Mouse (Mus musculus): ENCODE data around the gene Gm42878. TPM values are rescaled to one million over a fixed set of nuclear protein-coding genes. Genes with fewer than 3 reads are reported as not detected.
"Not testable (repeated sequence)": the region's sequence is repeated elsewhere in the genome, so short reads cannot be mapped to it uniquely, and the experiment has no call there.

The Gm42878 gene
- total RNA-seq, 2 experiments from 2014 or later, result 0.64 TPM; not detected in 1

DNA sequence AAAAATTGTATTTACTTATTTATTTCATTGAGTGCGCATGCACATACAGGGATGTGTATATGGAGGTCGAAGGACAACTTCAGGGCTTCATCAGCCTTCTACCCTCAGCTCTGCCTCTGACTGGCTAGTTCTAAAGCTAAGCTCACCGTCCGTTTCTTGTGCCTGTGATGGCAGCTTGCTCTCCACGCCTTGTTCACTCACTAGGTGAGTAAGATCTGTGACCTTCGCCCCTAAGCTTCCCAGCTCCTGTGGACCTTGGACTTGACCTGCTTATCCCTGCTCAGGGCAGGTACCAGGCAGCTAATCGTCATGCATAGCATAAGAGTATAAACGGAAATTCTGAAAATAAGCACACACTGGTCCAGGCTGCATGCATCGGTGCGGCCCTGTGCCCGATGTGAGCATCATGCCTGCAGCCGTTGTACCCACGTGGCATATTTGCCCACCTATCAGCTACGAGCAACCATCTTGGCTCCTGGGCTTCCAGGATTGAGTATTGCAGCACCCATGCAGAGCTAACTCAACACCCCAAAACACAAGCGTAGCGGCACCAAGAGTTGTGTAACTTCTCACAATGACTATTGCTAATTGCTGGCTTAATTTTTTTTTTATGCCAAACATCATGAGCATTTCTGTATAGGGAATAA is 20.9 kb upstream of the Gm42878 start:
- no peak for DNase-seq (ENCODE audit: low spot score in 2 of 2)

DNA sequence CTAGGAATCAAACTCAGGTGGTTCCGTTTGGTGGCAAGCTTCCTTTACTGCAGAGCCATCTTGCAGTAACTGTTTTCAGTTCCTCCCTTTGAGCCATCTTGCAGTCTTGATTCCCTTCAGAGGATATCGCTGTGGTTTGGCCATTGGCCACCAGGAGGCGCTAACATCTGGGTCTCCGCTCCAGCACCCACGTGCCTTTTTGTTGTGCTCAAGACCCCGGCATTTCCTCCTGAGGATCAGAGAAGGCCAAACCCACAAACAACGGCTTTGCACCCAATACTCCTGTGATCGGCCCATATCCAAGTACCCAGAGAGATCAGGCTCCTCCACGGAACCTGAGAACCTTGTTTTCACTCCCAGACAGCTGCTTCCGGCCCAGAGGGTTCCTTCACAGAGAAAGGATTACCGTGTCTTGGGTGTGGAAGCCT is 19.2 kb upstream of the Gm42878 start:
- DNase-seq (ENCODE audit: low spot score in 2 of 2), result peak; percentile 91 to 93

DNA sequence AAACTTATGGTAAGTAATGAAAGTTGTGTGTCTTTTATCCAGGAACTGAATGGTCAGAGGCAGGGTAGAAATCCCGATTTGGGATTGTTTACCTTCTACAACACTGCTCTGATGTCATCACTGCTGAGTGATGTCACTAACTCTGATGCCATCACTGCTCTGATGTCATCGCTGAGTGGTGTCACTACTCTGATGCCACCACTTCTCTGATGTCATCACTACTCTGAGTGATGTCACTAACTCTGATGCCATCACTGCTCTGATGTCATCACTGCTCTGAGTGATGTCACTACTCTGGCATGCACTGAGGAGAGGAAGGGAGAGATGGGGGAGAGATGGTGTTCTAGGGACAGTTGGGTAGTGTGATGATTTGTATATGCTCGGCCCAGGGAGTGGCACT is 17.2 kb upstream of the Gm42878 start:
- no peak for DNase-seq (ENCODE audit: low spot score in 2 of 2)

DNA sequence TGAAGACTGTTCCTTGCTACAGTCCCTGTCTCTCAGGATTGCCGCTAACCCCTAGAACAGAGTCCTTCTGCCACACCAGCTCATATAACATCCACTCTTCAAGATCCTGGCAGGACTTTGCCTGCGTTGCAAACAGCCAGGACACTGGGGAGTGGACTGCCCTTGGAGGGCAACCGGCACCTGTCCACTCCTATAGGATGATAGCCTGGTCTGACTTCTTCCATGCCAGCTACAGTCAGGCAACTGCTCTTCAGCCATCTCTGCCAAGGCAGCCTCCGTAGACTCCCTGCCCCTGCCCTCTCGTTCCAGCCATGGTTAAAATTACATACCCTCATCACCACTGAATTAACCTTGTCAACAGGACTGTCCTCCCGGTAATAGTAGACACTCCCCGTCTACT is 3.9 kb upstream of the Gm42878 start:
- no peak for DNase-seq (ENCODE audit: low spot score in 2 of 2)

DNA sequence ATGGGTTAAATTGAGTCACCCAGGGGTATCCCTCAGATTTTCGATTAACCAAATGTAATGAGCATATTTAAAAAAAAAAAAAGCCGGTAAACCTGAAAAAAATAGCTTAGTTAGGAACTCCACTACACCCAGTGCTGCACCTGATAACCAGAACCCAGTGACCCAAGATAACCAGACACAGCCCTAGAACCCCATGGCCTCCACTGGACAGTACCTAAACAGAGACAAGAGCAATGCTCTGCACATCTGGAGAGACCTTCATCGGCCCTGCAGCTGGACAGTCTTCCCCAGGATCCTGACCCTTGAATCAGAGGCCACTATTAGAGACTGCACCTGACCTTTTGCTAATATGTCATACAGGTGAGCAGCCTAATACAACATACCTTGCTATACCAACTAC is 1.8 kb upstream of the Gm42878 start:
- DNase-seq (ENCODE audit: low spot score in 2 of 2), result no peak

DNA sequence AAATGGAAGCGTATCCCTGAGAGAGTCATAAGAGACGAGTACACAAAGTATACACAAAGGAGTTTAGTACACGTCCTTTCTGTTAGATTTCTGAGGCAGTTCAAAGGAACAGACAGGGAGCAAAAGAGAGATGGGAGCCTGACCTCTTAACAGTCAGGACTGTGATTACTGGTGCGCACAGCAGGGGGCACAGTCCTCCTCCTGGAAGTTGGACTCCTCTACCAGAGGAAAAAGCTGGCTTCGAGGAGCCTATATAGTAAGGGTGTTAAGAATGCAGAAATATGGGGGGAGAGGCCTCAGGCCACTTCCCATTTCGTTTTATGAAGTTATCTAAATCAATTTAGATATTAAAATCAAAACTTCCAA is 1.2 kb upstream of the Gm42878 start:
- peak; percentile 25 to 45 for DNase-seq (ENCODE audit: low spot score in 2 of 2)

DNA sequence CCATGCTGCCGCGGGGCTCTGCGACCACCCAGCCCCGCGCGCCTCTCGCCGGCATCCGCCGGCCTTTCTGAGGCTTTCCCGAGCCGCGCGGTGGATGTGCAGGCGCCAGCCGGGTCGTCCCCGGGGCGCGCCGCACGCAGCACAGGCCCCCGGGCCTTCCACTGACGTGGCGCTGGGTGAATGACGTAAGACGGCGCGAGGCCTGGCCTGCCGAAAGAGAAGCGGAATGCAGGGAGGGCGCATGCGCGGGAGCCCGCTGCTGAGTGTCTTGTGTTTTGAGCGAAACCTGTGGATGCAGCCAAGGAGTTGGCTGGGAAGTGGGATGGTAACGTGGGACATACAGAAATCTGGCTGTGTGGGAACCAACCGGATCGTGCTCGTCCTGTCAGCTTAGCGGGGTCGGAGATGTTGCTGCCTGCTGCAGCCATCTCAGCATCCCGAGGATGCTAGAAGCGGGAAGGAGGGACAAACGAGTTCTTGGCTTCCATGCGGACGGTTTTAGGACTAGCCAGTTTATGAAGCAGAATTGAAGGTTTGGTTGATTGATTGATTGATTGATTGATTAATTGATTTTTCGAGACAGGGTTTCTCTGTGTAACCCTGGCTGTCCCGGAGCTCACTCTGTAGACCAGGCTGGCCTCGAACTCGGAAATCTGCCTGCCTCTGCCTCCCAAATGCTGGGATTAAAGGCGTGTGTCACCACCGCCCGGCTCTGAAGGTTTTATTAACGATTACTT is 679 bp upstream of the Gm42878 start, which contains the start of gene Mapkapk5:
Gene Mapkapk5, minus strand, starts transcription at position 113 of the 737 bp plus-strand sequence.
- DNase-seq (ENCODE audit: low spot score in 2 of 2), result peak; percentile 99 to 100

DNA sequence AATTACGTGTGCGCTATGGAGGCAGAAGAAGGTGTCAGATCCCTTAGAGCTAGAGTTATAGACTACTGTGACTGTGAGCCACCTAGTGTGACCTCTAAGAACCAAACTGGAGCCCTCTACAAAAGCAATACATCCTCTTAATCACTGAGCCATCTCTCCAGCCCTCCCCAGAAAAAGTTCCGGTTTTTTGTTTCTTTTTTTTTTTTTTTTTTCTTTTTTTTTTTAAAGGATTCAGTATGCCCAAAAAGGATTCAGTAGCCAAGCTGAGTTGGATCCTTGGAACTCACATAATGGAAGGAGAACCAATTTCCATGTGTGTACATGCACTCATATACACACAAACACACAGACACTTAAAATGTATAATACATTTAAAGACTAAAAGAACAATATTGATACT is 1.9 kb downstream of the Gm42878 start:
- no peak for DNase-seq (ENCODE audit: low spot score in 2 of 2)

DNA sequence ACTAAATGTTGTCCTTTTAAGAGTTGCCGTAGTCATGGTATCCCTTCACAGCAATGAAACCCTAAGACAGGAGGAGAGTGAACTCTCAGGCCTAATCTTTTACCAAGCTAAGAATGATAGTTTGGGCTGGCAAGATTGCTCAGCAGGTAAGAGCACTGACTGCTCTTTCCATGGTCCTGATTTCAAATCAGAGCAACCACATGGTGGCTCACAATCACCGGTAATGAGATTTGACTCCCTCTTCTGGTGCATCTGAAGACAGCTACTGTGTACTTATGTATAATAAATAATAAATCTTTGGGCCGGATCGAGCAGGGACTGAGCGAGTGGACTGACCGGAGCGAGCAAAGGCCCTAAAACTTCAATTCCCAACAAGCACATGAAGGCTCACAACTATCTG is 4.0 kb downstream of the Gm42878 start:
- DNase-seq (ENCODE audit: low spot score in 2 of 2), result no peak

DNA sequence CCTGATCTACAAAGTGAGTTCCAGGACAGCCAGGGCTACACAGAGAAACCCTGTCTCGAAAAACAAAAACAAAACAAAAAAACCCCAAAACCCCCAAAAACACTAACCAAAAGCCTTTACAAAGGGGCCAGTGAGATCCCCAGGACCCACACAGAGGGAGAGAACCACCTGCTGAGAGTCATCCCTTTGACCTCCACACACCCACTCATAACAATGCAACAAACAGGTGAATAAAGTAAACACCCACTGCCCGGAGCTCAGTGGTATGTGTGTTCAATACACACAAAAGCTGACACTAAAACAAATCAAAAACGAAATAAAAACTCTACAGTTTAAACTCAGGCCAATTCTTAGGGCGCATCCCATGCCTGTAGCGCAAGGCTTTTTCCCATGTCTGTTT is 5.2 kb downstream of the Gm42878 start:
- no peak for DNase-seq (ENCODE audit: low spot score in 2 of 2)

DNA sequence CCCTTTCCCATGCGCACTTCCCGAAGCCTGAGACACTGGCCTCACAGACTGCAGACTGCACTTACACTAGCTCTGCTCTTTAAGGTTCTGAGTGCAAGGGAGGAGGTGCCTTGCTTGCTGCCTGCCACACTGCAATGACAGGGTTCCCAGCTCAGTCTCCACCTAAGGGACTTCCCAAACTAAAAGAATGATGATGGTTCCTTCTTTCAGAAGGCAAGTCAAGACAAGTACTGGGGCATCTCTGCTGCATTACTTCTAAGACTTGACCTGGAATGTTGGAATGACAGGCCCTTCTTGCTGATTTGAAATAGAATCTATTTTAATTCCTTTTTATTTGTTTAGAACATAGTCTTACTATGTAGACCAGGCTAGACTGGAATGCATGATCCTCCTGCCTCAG is 7.7 kb downstream of the Gm42878 start:
- DNase-seq (ENCODE audit: low spot score in 2 of 2), result no peak

DNA sequence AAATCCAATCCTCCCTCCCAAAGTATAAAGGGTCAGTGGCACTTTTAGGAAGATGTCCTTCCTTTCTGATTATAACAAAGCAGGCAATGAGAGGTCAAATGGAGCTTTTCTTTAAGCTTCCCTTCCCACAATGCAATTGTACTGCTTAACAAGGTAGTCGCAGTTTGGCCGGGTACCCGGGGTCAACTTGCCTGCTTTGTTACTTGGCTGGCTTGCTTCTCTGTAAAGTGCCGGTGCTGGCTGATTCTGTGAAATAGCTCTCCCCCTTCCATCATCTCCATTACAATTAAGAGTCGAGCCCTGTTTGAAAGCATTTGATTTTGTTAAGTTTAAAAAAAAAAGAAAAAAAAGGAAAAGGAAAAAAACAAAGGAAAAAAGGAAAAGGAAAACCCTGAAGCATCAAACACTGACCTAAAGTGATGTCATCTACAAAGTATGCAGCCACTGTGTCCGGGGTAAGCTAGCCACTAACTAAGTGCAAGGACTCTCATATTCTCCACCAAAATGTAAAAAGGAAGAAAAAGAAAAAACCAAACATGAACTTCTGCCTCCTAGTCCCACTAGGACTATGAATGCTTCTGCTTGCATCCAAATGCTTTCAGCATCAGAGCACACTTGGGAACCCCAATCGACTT is 8.2 kb downstream of the Gm42878 start:
- no peak for DNase-seq (ENCODE audit: low spot score in 2 of 2)

DNA sequence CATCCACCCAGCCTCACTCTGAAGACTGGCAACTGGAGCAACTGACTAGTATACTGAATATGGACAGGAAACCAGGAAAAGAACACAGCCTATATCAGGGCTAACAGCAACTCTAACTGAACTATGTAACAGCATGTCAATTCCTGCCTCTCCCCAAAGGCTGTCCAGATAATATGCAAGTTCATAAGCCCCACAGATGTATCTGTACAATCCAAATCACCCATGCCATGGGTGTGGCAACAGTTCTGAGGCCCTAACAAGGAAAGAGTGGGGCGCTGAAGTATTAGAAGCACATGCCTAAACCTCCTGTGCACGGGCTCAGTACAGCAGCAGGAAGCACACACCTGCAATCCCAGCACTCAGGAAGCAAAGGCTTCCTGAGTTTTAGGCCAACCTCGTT is 10.2 kb downstream of the Gm42878 start:
- no peak for DNase-seq (ENCODE audit: low spot score in 2 of 2)

DNA sequence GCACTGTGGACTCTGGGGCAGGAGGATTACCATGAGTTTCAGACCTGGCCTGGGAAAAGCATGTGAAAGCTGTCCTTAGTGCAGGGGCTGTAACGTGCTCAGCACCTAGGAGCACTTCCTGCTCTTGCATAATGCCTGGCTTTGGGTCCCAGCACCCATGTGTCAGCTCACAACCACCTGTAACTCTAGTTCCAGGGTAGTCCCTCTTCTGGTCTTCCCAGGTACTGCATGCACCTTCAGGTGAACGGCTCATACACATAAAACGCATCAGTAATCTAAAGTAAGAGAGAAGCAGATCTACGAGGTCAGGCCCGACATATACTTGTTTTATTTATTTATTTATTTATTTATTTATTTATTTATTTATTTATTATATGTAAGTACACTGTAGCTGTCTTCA is 10.8 kb downstream of the Gm42878 start:
- DNase-seq (ENCODE audit: low spot score in 2 of 2), result no peak

DNA sequence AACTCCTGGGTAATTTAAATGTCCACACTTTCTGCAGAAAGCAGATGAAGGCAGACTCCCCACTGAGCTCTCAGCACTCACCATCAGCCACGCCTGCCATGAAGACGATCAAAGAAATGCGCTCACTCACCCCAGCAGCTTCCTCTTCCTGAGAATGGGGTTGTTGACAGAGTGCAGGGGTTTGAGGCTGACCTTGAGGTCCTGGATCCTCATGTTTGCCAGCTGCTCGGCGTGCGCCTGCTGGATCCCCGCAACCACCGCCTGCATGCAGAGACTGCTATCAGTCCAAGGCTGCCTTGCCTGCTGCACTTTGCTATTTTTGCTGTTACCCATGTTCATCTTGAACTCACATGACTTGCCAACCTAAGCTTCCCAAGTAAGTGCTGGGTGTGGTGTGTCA is 18.3 kb downstream of the Gm42878 start:
- peak in 1 of 2 experiments; percentile 40 for DNase-seq (ENCODE audit: low spot score in 2 of 2)

DNA sequence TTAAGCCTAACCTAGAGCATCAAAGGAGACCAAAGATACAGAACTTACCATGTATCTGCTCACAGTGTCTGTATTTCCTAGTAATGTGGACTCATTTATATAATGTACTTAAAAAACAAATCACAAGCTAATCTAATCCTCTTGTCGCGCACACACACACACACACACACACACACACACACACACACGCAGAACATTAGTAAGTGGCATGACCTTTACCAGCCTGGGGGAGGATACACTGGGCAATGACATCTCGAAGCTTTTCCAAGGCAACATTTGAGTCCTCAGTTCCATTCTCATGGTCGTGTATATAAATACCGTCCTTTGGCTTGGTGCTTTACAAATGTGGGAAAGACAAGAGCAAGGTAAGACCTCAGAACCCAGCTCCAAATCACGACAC is 18.8 kb downstream of the Gm42878 start:
- peak in 1 of 2 experiments; percentile 25 for DNase-seq (ENCODE audit: low spot score in 2 of 2)

DNA sequence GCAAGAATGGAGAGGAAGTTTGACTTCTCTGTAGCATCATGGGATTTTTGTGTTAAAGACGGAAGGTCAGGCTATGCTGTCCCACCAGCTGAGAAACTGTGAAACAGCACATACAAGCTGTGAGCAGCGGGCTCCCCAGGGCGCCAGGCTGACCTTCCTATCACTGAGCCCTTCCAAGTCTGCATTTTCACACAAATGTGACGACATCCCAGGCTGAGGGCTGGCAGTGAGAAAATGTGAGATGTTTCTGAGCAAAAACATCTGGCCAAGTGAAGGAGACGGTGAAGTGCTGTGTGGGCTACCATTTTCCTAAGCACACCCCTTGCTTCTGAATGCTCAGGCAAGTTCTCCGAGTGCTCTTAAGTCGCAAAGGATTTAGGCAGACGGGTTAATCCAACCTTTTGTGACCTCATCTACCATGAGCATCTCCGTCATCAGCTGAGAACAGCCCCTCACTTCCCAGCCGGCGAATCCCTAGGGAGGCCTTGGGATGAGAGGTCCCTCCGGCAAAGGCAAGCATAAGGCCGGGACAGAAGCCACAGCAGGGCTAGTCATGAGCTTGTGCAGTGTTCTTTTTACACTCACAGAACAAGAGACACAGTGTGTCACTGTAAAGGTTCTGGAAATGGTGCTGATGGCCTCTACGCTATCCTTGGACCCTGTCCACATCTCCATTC is 19.4 kb downstream of the Gm42878 start:
- DNase-seq (ENCODE audit: low spot score in 2 of 2), result no peak

DNA sequence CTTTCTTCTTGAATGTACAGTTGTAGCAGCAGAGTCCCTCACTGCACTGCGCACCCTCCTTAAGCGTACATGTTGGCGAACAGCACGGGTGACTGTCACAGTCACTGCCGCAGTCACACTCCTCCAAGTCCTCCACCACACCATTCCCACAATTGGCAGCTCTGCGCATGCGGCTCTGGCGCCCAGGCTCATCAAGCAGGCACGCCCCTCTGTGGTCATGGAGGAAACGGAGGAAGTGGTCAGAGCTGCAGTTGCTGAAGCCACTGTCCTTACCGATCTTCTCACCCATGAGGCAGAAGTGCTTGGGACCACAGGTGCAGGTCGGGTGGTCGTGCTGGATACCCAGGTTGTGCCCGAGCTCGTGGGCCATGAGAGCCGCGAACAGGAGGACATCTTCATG is 25.5 kb downstream of the Gm42878 start:
- not testable (repeated sequence) for DNase-seq (ENCODE audit: low spot score in 2 of 2)

DNA sequence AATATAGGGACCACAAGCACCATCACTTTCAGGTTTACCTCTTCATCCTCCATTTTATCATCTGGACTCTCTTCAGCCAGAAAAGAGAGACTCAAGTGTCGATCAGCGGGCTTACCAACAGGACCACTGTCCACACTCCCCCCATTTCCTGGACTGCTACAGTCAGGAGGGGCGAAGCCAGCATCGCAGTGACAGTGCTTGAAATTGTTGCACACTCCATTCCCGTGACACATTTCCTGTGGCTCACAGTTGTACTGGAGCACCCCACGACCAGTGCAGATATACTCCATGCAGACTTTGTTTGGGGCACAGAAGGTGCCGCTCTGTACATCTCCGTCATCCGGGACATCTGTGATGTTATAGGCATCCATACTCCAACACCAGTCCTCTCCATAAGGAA is 26.3 kb downstream of the Gm42878 start:
- no peak for DNase-seq (ENCODE audit: low spot score in 2 of 2)

DNA sequence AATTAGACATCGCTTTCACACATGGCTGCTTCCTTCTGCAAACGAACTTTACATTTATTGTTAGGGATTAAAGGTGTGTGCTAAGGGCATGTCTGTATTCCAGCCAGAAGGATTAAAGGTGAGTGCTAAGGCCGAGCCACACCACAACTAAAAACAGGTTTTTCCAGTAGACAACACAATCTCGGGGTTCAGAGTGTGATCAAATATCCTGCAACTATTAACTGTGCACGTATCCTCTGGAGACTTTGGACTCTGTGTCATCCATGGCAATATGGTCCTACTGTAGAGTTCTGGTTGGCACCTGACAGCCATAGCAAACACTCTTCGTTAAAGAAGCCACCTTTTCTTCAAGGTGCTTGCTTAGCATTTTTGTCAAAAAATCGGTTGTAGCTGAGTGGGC is 35.3 kb downstream of the Gm42878 start:
- no peak for DNase-seq (ENCODE audit: low spot score in 2 of 2)

DNA sequence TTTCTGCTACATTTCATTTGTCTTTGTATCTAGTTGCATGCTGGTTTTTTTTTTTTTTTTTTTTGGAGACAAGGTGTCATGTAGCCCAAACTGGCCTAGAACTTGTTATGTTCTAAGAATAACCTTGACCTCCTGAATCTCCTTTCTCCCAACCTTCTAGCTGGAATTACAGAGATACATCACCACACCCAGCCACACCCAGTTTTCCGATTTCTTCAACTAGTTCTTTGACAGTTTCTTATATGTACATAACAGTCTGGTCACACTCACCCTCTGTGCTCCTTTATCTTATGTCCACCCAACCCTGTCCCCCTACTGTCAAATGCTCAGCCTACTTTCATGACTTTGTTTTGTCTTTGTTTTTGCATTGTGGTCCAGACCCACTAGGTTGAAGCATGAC is 38.4 kb downstream of the Gm42878 start:
- no peak for DNase-seq (ENCODE audit: low spot score in 2 of 2)

DNA sequence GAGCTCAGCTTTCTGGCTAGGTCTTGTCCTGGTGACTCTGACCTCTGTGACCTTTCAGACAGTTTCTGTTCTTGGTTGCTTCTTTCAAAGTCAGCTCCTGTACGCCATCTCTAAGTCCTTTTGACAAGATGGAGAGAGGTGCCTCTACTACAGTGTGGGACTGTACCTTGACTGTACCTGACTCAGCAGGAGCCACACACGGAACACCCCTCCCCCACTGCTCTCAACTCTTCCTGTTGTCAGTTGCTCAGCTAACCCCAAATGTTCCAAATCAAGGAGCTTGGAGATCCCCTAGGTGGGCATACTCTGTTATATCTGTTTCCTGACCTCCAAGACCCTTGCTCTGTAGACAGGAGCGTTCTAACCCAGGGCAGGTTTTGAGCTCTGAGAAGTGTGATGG is 42.1 kb downstream of the Gm42878 start, which contains the start of gene Adam1b:
Gene Adam1b, minus strand, starts transcription at position 205 of the 400 bp plus-strand sequence.
- DNase-seq (ENCODE audit: low spot score in 2 of 2), result no peak

Measured in adrenal gland, adult 18-20 months (tissue).